Mouse (Mus musculus) monocyte, adult 2 months (primary cell): ENCODE data around the gene Nedd4.
"Not testable (repeated sequence)": the region's sequence is repeated elsewhere in the genome, so short reads cannot be mapped to it uniquely, and the experiment has no call there.

Experiments used
- DNase-seq, 2 experiments: peaks; one replicate each; pipeline ENCODE4 v3.0.0; 2022; ENCODE audit warnings: low spot score in 2 of 2, low read depth in 1 of 2

Gene Nedd4

GRCm38 (mm10) chr9:72661895-72662661 lies at the start of gene Nedd4:
TSS of gene Nedd4 (plus strand) at chr9:72662346.
- no peak for DNase-seq

- DNase-seq = no peak
These were observed 48.3 kb upstream of the Nedd4 start for GRCm38 (mm10) chr9:72613884-72614283.

GRCm38 (mm10) chr9:72614786-72615480 lies 47.2 kb upstream of the Nedd4 start:
- DNase-seq = no peak

- no peak for DNase-seq
These were observed 44.1 kb upstream of the Nedd4 start for GRCm38 (mm10) chr9:72618037-72618436.

GRCm38 (mm10) chr9:72623605-72624004 lies 38.5 kb upstream of the Nedd4 start:
- DNase-seq = no peak

GRCm38 (mm10) chr9:72627598-72627997 lies 34.5 kb upstream of the Nedd4 start:
- DNase-seq = no peak

- DNase-seq = no peak
These were observed 33.6 kb upstream of the Nedd4 start for GRCm38 (mm10) chr9:72628591-72628990.

- DNase-seq = no peak
These were observed 29.9 kb upstream of the Nedd4 start for GRCm38 (mm10) chr9:72632198-72632597.

- DNase-seq = no peak
These were observed 27.0 kb upstream of the Nedd4 start for GRCm38 (mm10) chr9:72635134-72635533.

- DNase-seq = no peak
These were observed 25.6 kb upstream of the Nedd4 start for GRCm38 (mm10) chr9:72636547-72636946.

GRCm38 (mm10) chr9:72637243-72637642 lies 24.9 kb upstream of the Nedd4 start:
- no peak for DNase-seq

- no peak for DNase-seq
These were observed 22.9 kb upstream of the Nedd4 start for GRCm38 (mm10) chr9:72638951-72639842.

GRCm38 (mm10) chr9:72639843-72640621 lies 22.1 kb upstream of the Nedd4 start:
- no peak for DNase-seq

GRCm38 (mm10) chr9:72640642-72641041 lies 21.5 kb upstream of the Nedd4 start:
- no peak for DNase-seq

GRCm38 (mm10) chr9:72641093-72641680 lies 21.0 kb upstream of the Nedd4 start:
- no peak for DNase-seq

- DNase-seq = not testable (repeated sequence)
These were observed 19.2 kb upstream of the Nedd4 start for GRCm38 (mm10) chr9:72642756-72643447.

GRCm38 (mm10) chr9:72643651-72644417 lies 18.3 kb upstream of the Nedd4 start:
- DNase-seq = no peak

GRCm38 (mm10) chr9:72644418-72645110 lies 17.6 kb upstream of the Nedd4 start:
- no peak for DNase-seq
